Mouse (Mus musculus) cerebellum, adult 2 months (tissue): ENCODE results near the gene Nars2. TPM values are rescaled to one million over a fixed set of nuclear protein-coding genes. Genes with fewer than 3 reads are reported as not detected.
A peak's percentile ranks its signal among the peaks of the same experiment; 100 is the strongest.

Source experiments
- DNase-seq, 2 experiments: peaks; one replicate each; pipeline ENCODE4 v3.0.0; 2021
- H3K27ac ChIP-seq: fragments of 200-500 bp; 2 replicates; pipeline ENCODE4 v1.5.1; 2012; ENCODE audit warnings: low read length, control low read depth, inconsistent platforms; ENCODE audit not compliant: insufficient read depth
- H3K27me3 ChIP-seq: fragments of 200-500 bp; 2 replicates; pipeline ENCODE4 v1.6.1; 2012; ENCODE audit warnings: inconsistent platforms, mild to moderate bottlenecking, low read length, moderate library complexity; ENCODE audit not compliant: control insufficient read depth, insufficient read depth
- H3K4me1 ChIP-seq: fragments of 200-500 bp; 2 replicates; pipeline ENCODE4 v1.6.1; 2011; ENCODE audit warnings: low read length; ENCODE audit not compliant: control insufficient read depth, insufficient read depth
- H3K4me3 ChIP-seq: fragments of 200-500 bp; replicated peaks from 2 replicates; pipeline ENCODE3; 2011; ENCODE audit warnings: mild to moderate bottlenecking, low read depth, low read length, control low read depth; ENCODE audit not compliant: insufficient read depth
- CTCF ChIP-seq: fragments of 200-500 bp; IDR thresholded peaks from 2 replicates; pipeline ENCODE4 v1.5.1; 2011; ENCODE audit warnings: low read depth, mild to moderate bottlenecking, control low read depth, low read length, moderate library complexity, borderline replicate concordance; ENCODE audit not compliant: insufficient read depth
- POLR2A ChIP-seq: fragments of 200-500 bp; IDR thresholded peaks from 2 replicates; pipeline ENCODE4 v1.6.1; 2011; ENCODE audit warnings: low read length, control low read depth, borderline replicate concordance; ENCODE audit not compliant: insufficient read depth
- WGBS: fragments of 180-500 bp; shearing (Covaris S2); methylation state at CpG from one replicate; pipeline ENCODE4 v1.1.7; 2018; 5-methylcytosine and 5-hydroxymethylcytosine counted together
- polyA plus RNA-seq: library from polyadenylated mRNA; depleted of rRNA; stranded (reverse); fragments of >200 nt; gene quantifications from 2 replicates; pipeline ENCODE4 v1.2.3, GENCODE M21; 2012

The Nars2 gene
- polyA plus RNA-seq, 1 experiment = 8.4 TPM

- no peaks in the 10 kb centered on the region for H3K4me1 ChIP-seq
- 95% methylated on average over 1 of the region's 1 CpGs for WGBS
- H3K4me3 ChIP-seq = no peak overlapping the region
- TF ChIP-seq CTCF (no peak), POLR2A (no peak)
- DNase-seq = no peak
- no peaks in the 10 kb centered on the region for H3K27me3 ChIP-seq
- H3K27ac ChIP-seq = no peak overlapping the region
These were observed 91.7 kb downstream of the Nars2 start for GRCm38 (mm10) chr7:97042981-97043380.

GRCm38 (mm10) chr7:97060966-97061365, 109.7 kb downstream of the Nars2 start:
- TF ChIP-seq POLR2A (no peak), CTCF (no peak)
- no peaks in the 10 kb centered on the region for H3K27me3 ChIP-seq
- no peak overlapping the region for H3K4me3 ChIP-seq
- WGBS = 91% methylated on average over 2 of the region's 2 CpGs
- no peak overlapping the region for H3K27ac ChIP-seq
- no peaks in the 10 kb centered on the region for H3K4me1 ChIP-seq
- DNase-seq = no peak

GRCm38 (mm10) chr7:97071512-97071911, 120.2 kb downstream of the Nars2 start:
- WGBS = 83% methylated on average over 3 of the region's 3 CpGs
- Histone ChIP-seq H3K27ac (no peak overlapping the region), H3K4me1 (no peaks in the 10 kb centered on the region), H3K27me3 (no peaks in the 10 kb centered on the region), H3K4me3 (no peak overlapping the region)
- no peak for TF ChIP-seq CTCF
- TF ChIP-seq POLR2A = no peak
- no peak for DNase-seq

DNA sequence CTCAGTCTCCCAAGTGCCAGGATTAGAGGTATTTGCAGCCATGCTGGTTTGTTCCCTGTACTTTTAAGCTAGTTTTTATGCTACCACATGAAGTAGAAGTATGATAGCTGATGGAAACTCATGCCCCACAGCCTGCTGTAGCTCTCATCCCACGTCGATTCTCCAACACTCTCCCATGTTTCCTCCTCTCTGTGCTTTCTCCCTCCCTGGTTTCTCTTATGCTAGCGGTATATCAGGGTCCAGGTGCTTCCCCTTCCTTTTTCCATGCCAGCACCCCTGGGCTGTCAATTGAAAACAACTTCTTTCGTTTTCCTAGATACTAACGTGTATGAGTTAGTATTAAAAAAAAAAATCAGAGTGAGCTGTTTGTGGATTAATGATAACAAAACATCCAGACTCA, 120.8 kb downstream of the Nars2 start:
- no peak overlapping the region for H3K4me3 ChIP-seq
- WGBS = 82% methylated on average over 5 of the region's 5 CpGs
- no peak overlapping the region for H3K27ac ChIP-seq
- no peaks in the 10 kb centered on the region for H3K27me3 ChIP-seq
- no peak for DNase-seq
- no peaks in the 10 kb centered on the region for H3K4me1 ChIP-seq
- TF ChIP-seq POLR2A (no peak), CTCF (no peak)

GRCm38 (mm10) chr7:97074974-97075373, 123.7 kb downstream of the Nars2 start:
- no peak for DNase-seq
- TF ChIP-seq CTCF (no peak), POLR2A (no peak)
- H3K27ac ChIP-seq = no peak overlapping the region
- WGBS = 82% methylated on average over 1 of the region's 1 CpGs
- H3K4me3 ChIP-seq = no peak overlapping the region
- H3K4me1 ChIP-seq = no peaks in the 10 kb centered on the region
- no peaks in the 10 kb centered on the region for H3K27me3 ChIP-seq

DNA sequence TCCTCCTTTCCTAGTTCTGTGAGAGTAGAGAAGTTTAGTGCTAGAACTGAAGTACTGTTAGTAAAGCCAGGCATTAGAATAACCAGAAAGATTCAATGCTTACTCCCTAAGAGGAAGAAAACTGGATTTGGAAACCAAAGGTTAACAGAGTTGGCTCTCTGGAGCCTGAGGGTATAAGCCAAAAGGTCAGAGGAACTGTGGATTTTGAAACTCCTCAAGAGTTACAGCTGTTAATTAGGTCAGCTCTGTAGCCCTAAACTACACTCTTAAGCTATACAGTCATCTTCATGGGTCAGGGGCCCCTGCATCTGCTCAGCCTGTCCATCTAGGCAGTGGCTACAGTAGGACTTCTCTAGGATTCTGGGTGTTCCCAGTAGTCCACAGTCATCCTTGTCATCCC, 125.7 kb downstream of the Nars2 start:
- H3K4me1 ChIP-seq = no peaks in the 10 kb centered on the region
- H3K4me3 ChIP-seq = no peak overlapping the region
- TF ChIP-seq CTCF = no peak
- no peak for TF ChIP-seq POLR2A
- H3K27me3 ChIP-seq = no peaks in the 10 kb centered on the region; the same call in 1 of the 2 replicates
- no peak for DNase-seq
- H3K27ac ChIP-seq = no peak overlapping the region

DNA sequence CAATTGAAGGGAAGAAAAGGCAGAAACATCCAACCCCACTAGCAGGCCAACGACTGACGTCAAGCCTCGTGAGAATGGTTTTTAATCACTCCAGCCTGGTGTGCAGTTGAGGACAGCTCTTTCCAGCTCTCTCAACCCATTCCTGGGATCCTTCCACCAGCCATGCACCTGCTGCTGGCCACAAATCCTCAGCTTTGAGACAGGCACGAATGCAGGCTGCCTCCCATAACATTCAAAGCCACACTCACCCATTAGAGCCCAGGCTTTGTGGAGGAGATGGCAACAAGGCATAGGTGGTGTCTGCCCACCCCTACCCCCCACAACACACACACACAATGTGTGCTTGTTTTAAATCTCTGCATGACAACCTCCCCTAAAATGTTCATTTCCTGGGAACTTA, 127.4 kb downstream of the Nars2 start:
- DNase-seq = no peak
- WGBS = 26% methylated on average over 4 of the region's 4 CpGs
- H3K27ac ChIP-seq = no peak overlapping the region

DNA sequence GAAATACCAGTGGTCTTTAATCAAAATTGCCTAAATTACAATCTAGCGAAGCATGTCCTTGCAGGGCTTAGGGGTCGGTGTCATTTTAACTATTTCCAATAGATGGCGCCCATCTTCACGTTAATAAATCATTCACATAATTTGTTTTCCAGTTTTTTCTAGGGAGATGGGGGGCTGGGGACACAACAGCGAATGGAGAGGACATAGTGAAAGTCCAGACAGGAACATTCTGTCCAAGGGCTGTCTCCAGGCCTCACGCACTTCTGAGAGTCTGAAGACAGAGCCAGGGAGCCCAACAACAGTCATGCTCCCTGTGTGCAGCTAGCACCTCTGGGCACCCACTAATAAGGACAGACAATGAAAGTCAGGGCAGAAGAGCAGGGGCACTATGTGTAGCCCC, 127.8 kb downstream of the Nars2 start:
- TF ChIP-seq POLR2A (no peak), CTCF (peak; percentile 30; the same call in 1 of the 2 replicates)
- 6% methylated on average over 6 of the region's 6 CpGs for WGBS
- H3K4me3 ChIP-seq = no peak overlapping the region
- H3K27me3 ChIP-seq = no peaks in the 10 kb centered on the region; the same call in 1 of the 2 replicates
- no peaks in the 10 kb centered on the region for H3K4me1 ChIP-seq
- DNase-seq = peak; percentile 21 to 32
- H3K27ac ChIP-seq = no peak overlapping the region

More for the DNA sequence above, 127.4 kb downstream of the Nars2 start:
- TF ChIP-seq POLR2A = no peak
- Histone ChIP-seq H3K4me3 (no peak overlapping the region), H3K27me3 (no peaks in the 10 kb centered on the region; the same call in 1 of the 2 replicates), H3K4me1 (no peaks in the 10 kb centered on the region)
